Mouse (Mus musculus): ENCODE measurements around the gene Cnga3. TPM values are rescaled to one million over a fixed set of nuclear protein-coding genes. Genes with fewer than 3 reads are reported as not detected.

The Cnga3 gene
- polyA plus RNA-seq, 1 experiment from 2014 or later, result not detected

- ATAC-seq (replicated peaks; ENCODE audit: insufficient number of reproducible peaks, low FRiP score, low TSS enrichment), result no peak
- Histone ChIP-seq H3K4me3 (ENCODE audit: low read depth, low read length) (no peak overlapping the region), H3K9ac (ENCODE audit: low read depth, low read length) (no peak overlapping the region), H3K4me2 (no peak overlapping the region), H3K27me3 (ENCODE audit: control insufficient read depth, insufficient read depth, low read length) (no peaks in the 10 kb centered on the region), H3K4me1 (ENCODE audit: control insufficient read depth, insufficient read depth, low read length) (no peaks in the 10 kb centered on the region), H3K9me3 (replicated peaks; ENCODE audit: control insufficient read depth, low read length) (no peaks in the 10 kb centered on the region), H3K27ac (ENCODE audit: low read depth, low read length) (no peak overlapping the region), H3K36me3 (ENCODE audit: control insufficient read depth, insufficient read depth, low read length) (no peaks in the 10 kb centered on the region)
- 71% methylated on average over 8 of the region's 8 CpGs for WGBS (ENCODE audit: insufficient replicate concordance)
Measured at GRCm38 (mm10) chr1:37242253-37242652, 28.0 kb downstream of the Cnga3 start.

GRCm38 (mm10) chr1:37246476-37246875, 32.2 kb downstream of the Cnga3 start:
- H3K9ac ChIP-seq (ENCODE audit: low read depth, low read length), result no peak overlapping the region
- H3K27ac ChIP-seq (ENCODE audit: low read depth, low read length), result no peak overlapping the region
- H3K4me2 ChIP-seq, result no peak overlapping the region
- no peaks in the 10 kb centered on the region for H3K27me3 ChIP-seq (ENCODE audit: control insufficient read depth, insufficient read depth, low read length)
- 82% methylated on average over 2 of the region's 2 CpGs for WGBS (ENCODE audit: insufficient replicate concordance)
- no peaks in the 10 kb centered on the region for H3K4me1 ChIP-seq (ENCODE audit: control insufficient read depth, insufficient read depth, low read length)
- H3K36me3 ChIP-seq (ENCODE audit: control insufficient read depth, insufficient read depth, low read length), result no peaks in the 10 kb centered on the region
- ATAC-seq (replicated peaks; ENCODE audit: insufficient number of reproducible peaks, low FRiP score, low TSS enrichment), result no peak
- H3K9me3 ChIP-seq (replicated peaks; ENCODE audit: control insufficient read depth, low read length), result no peaks in the 10 kb centered on the region
- H3K4me3 ChIP-seq (ENCODE audit: low read depth, low read length), result no peak overlapping the region

GRCm38 (mm10) chr1:37248406-37248805, 34.2 kb downstream of the Cnga3 start:
- H3K9me3 ChIP-seq (replicated peaks; ENCODE audit: control insufficient read depth, low read length), result no peaks in the 10 kb centered on the region
- WGBS (ENCODE audit: insufficient replicate concordance), result 47% methylated on average over 2 of the region's 2 CpGs
- no peaks in the 10 kb centered on the region for H3K27me3 ChIP-seq (ENCODE audit: control insufficient read depth, insufficient read depth, low read length)
- H3K4me2 ChIP-seq, result no peak overlapping the region
- no peak overlapping the region for H3K27ac ChIP-seq (ENCODE audit: low read depth, low read length)
- no peak overlapping the region for H3K9ac ChIP-seq (ENCODE audit: low read depth, low read length)
- no peaks in the 10 kb centered on the region for H3K36me3 ChIP-seq (ENCODE audit: control insufficient read depth, insufficient read depth, low read length)
- H3K4me1 ChIP-seq (ENCODE audit: control insufficient read depth, insufficient read depth, low read length), result no peaks in the 10 kb centered on the region
- no peak overlapping the region for H3K4me3 ChIP-seq (ENCODE audit: low read depth, low read length)
- ATAC-seq (replicated peaks; ENCODE audit: insufficient number of reproducible peaks, low FRiP score, low TSS enrichment), result no peak

GRCm38 (mm10) chr1:37250643-37251310, 36.5 kb downstream of the Cnga3 start:
- Histone ChIP-seq H3K4me1 (ENCODE audit: control insufficient read depth, insufficient read depth, low read length) (no peaks in the 10 kb centered on the region), H3K36me3 (ENCODE audit: control insufficient read depth, insufficient read depth, low read length) (no peaks in the 10 kb centered on the region), H3K9me3 (replicated peaks; ENCODE audit: control insufficient read depth, low read length) (no peaks in the 10 kb centered on the region), H3K9ac (ENCODE audit: low read depth, low read length) (no peak overlapping the region), H3K27me3 (ENCODE audit: control insufficient read depth, insufficient read depth, low read length) (no peaks in the 10 kb centered on the region), H3K4me2 (no peak overlapping the region), H3K4me3 (ENCODE audit: low read depth, low read length) (no peak overlapping the region), H3K27ac (ENCODE audit: low read depth, low read length) (no peak overlapping the region)
- no peak for ATAC-seq (replicated peaks; ENCODE audit: insufficient number of reproducible peaks, low FRiP score, low TSS enrichment)
- 39% methylated on average over 5 of the region's 5 CpGs for WGBS (ENCODE audit: insufficient replicate concordance)

- no peak overlapping the region for H3K4me3 ChIP-seq (ENCODE audit: low read depth, low read length)
- H3K9me3 ChIP-seq (replicated peaks; ENCODE audit: control insufficient read depth, low read length), result no peaks in the 10 kb centered on the region
- no peaks in the 10 kb centered on the region for H3K36me3 ChIP-seq (ENCODE audit: control insufficient read depth, insufficient read depth, low read length)
- WGBS (ENCODE audit: insufficient replicate concordance), result 87% methylated on average over 2 of the region's 2 CpGs
- H3K4me2 ChIP-seq, result no peak overlapping the region
- no peak overlapping the region for H3K9ac ChIP-seq (ENCODE audit: low read depth, low read length)
- no peak for ATAC-seq (replicated peaks; ENCODE audit: insufficient number of reproducible peaks, low FRiP score, low TSS enrichment)
- no peaks in the 10 kb centered on the region for H3K27me3 ChIP-seq (ENCODE audit: control insufficient read depth, insufficient read depth, low read length)
- H3K4me1 ChIP-seq (ENCODE audit: control insufficient read depth, insufficient read depth, low read length), result no peaks in the 10 kb centered on the region
- no peak overlapping the region for H3K27ac ChIP-seq (ENCODE audit: low read depth, low read length)
Measured at GRCm38 (mm10) chr1:37258443-37258842, 44.2 kb downstream of the Cnga3 start.

- Histone ChIP-seq H3K27ac (ENCODE audit: low read depth, low read length) (no peak overlapping the region), H3K27me3 (ENCODE audit: control insufficient read depth, insufficient read depth, low read length) (no peaks in the 10 kb centered on the region), H3K9me3 (replicated peaks; ENCODE audit: control insufficient read depth, low read length) (no peaks in the 10 kb centered on the region), H3K4me2 (no peak overlapping the region), H3K4me1 (ENCODE audit: control insufficient read depth, insufficient read depth, low read length) (no peaks in the 10 kb centered on the region), H3K4me3 (ENCODE audit: low read depth, low read length) (no peak overlapping the region), H3K36me3 (ENCODE audit: control insufficient read depth, insufficient read depth, low read length) (no peaks in the 10 kb centered on the region), H3K9ac (ENCODE audit: low read depth, low read length) (no peak overlapping the region)
- WGBS (ENCODE audit: insufficient replicate concordance), result 8% methylated on average over 7 of the region's 7 CpGs
- ATAC-seq (replicated peaks; ENCODE audit: insufficient number of reproducible peaks, low FRiP score, low TSS enrichment), result no peak
Measured at GRCm38 (mm10) chr1:37272464-37272863, 58.2 kb downstream of the Cnga3 start.

GRCm38 (mm10) chr1:37286556-37286955, 72.3 kb downstream of the Cnga3 start:
- ATAC-seq (replicated peaks; ENCODE audit: insufficient number of reproducible peaks, low FRiP score, low TSS enrichment), result no peak
- H3K9ac ChIP-seq (ENCODE audit: low read depth, low read length), result no peak overlapping the region
- H3K27me3 ChIP-seq (ENCODE audit: control insufficient read depth, insufficient read depth, low read length), result no peaks in the 10 kb centered on the region
- no peaks in the 10 kb centered on the region for H3K36me3 ChIP-seq (ENCODE audit: control insufficient read depth, insufficient read depth, low read length)
- H3K27ac ChIP-seq (ENCODE audit: low read depth, low read length), result no peak overlapping the region
- 75% methylated on average over 7 of the region's 7 CpGs for WGBS (ENCODE audit: insufficient replicate concordance)
- H3K4me2 ChIP-seq, result no peak overlapping the region
- H3K9me3 ChIP-seq (replicated peaks; ENCODE audit: control insufficient read depth, low read length), result no peaks in the 10 kb centered on the region; the same call in 1 of the 2 replicates
- no peaks in the 10 kb centered on the region for H3K4me1 ChIP-seq (ENCODE audit: control insufficient read depth, insufficient read depth, low read length)
- H3K4me3 ChIP-seq (ENCODE audit: low read depth, low read length), result no peak overlapping the region

- ATAC-seq (replicated peaks; ENCODE audit: insufficient number of reproducible peaks, low FRiP score, low TSS enrichment), result no peak
- Histone ChIP-seq H3K36me3 (ENCODE audit: control insufficient read depth, insufficient read depth, low read length) (no peaks in the 10 kb centered on the region), H3K4me1 (ENCODE audit: control insufficient read depth, insufficient read depth, low read length) (no peaks in the 10 kb centered on the region), H3K27ac (ENCODE audit: low read depth, low read length) (no peak overlapping the region), H3K4me3 (ENCODE audit: low read depth, low read length) (no peak overlapping the region), H3K9me3 (replicated peaks; ENCODE audit: control insufficient read depth, low read length) (no peaks in the 10 kb centered on the region; the same call in 1 of the 2 replicates), H3K9ac (ENCODE audit: low read depth, low read length) (no peak overlapping the region), H3K27me3 (ENCODE audit: control insufficient read depth, insufficient read depth, low read length) (no peaks in the 10 kb centered on the region), H3K4me2 (no peak overlapping the region)
- 73% methylated on average over 1 of the region's 1 CpGs for WGBS (ENCODE audit: insufficient replicate concordance)
Measured at GRCm38 (mm10) chr1:37287748-37288147, 73.5 kb downstream of the Cnga3 start.
